Mouse (Mus musculus) adrenal gland, adult 10 weeks (tissue): ENCODE measurements around the gene Olfr655. TPM values are rescaled to one million over a fixed set of nuclear protein-coding genes. Genes with fewer than 3 reads are reported as not detected.

ENCODE experiments used
- polyA plus RNA-seq: library from polyadenylated mRNA; stranded (reverse); fragments of 350-450 nt; fragmentation: Illumina TruSeq; extraction: RNeasy Lipid Tissue Mini Kit (QIAGEN cat#74804); gene quantifications from one replicate; pipeline ENCODE4 v1.2.3, GENCODE M21; 2014; ENCODE audit warnings: low read depth, low replicate concordance

The Olfr655 gene
- not detected for polyA plus RNA-seq

GRCm38 (mm10) chr7:104601679-104602078, at the start of gene Olfr655:
TSS of gene Olfr655 (minus strand) at chr7:104601779.

DNA sequence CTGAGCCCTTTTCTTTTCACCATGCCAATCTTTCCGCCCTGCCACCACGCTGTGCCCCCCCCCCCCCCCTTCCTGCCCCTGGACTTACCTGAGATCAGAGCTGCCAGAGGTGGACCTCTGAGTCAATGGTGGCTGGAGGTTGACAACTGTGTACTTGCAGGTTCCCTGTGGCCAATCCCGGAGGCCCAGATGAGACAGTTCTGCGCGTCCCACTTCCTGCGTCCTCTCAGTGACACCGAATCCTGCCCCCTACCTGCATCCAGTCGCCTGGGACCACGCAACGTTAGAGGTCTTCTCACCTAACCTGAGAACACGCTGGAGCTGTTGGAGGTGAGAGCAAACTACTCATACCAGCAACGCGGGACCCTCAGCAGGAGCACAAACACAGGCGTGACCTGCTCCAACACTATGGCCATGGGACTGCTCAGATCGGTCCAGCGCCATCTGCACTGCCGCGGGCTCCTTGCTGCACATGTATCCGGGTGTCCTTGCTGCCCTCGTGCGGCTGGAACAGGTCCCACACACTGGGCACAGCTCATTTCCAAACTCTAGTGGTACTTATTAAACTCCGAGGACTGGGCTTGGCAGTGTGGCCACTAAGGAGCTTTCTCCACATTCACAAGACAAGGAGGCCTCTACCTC, 45.4 kb upstream of the Olfr655 start, which contains the start of gene Olfr658:
TSS of gene Olfr658 (minus strand) at position 465 of the 642 bp plus-strand sequence.

GRCm38 (mm10) chr7:104624494-104624893, 22.9 kb upstream of the Olfr655 start, which contains the start of gene Olfr657:
TSS of gene Olfr657 (plus strand) at chr7:104624794.

GRCm38 (mm10) chr7:104613655-104614054, 12.1 kb upstream of the Olfr655 start, which contains the start of gene Olfr656:
TSS of gene Olfr656 (plus strand) at chr7:104613955.

DNA sequence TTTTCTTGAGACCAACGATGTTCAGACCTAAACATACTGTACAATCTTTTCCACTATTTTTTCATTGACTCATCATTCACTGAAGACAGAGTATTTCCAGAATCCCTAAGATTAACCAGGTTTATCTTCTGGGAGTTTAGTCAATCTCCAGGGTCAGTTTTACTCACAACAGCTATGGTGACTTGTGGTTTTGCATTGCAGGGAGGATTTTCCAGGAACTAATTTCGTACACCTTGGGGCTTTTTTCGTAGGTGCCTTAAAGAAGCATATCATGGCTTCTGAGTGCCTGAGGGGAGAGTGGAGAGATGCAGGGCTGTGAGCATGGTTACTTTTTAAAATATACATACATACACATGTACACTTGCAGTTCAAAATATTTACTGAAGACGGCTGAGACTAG, 14.9 kb downstream of the Olfr655 start, which contains the start of gene Olfr654:
TSS of gene Olfr654 (plus strand) at position 301 of the 400 bp plus-strand sequence.

GRCm38 (mm10) chr7:104577014-104577413, 24.6 kb downstream of the Olfr655 start, which contains the start of gene Olfr653:
TSS of gene Olfr653 (plus strand) at chr7:104577314.

DNA sequence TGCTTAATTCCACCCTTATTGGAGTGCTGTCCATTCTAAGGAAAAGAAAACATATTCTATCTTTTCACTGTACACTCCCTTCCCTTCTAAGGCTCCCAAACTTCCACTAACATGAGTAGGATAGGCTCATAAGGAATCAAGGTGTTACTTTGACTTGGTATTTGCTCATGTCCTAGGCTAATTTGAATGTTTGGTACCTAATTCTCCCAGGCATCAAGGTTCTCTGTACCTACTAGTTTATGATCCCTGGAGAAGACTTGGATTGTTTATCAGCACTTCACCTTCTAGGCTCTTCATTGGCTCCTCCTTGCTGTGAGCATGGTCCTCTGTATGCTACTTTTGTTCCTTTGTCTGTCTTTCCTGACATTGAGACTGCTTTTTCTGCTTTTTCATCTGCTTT, 41.0 kb downstream of the Olfr655 start, which contains the start of gene Olfr652:
TSS of gene Olfr652 (plus strand) at position 301 of the 400 bp plus-strand sequence.

DNA sequence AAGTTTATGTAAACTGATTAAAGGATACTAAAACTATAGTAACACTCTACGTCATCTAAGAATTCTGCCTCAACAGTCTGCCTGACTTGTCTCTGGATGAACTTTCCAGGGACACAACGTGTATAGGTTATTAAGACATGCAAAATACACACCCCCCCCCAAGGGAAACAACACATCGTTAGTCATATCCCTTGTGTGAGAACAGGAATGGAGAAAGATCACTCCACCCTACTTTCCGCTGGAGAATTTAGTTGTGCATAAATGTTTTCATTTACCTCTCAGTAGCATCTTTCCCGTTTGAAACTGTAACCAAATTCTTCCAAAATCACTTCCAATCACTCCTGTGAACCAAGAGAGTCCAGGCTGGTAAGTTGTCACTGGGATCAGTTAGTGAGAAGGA, 51.7 kb downstream of the Olfr655 start, which contains the start of gene Olfr651:
TSS of gene Olfr651 (plus strand) at position 301 of the 400 bp plus-strand sequence.

Other genes starting within 250 kb of the Olfr655 start
- 52.3 TPM for gene Trim12c, start 248.4 kb downstream of the Olfr655 start, polyA plus RNA-seq
- 0.58 TPM for gene Trim30b, start 231.9 kb downstream of the Olfr655 start, polyA plus RNA-seq
- not detected for gene Trim30c, start 200.9 kb downstream of the Olfr655 start, polyA plus RNA-seq
- gene Trim30a, start 136.6 kb downstream of the Olfr655 start, polyA plus RNA-seq = 72.7 TPM
- 77.6 TPM for gene Trim30d, start 93.9 kb downstream of the Olfr655 start, polyA plus RNA-seq
- not detected for gene Olfr651, start 51.6 kb downstream of the Olfr655 start, polyA plus RNA-seq
- not detected for gene Olfr652, start 40.9 kb downstream of the Olfr655 start, polyA plus RNA-seq
- gene Olfr653, start 24.5 kb downstream of the Olfr655 start, polyA plus RNA-seq = not detected
- gene Olfr654, start 14.8 kb downstream of the Olfr655 start, polyA plus RNA-seq = not detected
- gene Olfr656, start 12.2 kb upstream of the Olfr655 start, polyA plus RNA-seq = not detected
- gene Olfr657, start 23.0 kb upstream of the Olfr655 start, polyA plus RNA-seq = not detected
- not detected for gene Olfr658, start 45.5 kb upstream of the Olfr655 start, polyA plus RNA-seq
- gene Olfr659, start 65.0 kb upstream of the Olfr655 start, polyA plus RNA-seq = not detected
- not detected for gene Olfr661, start 84.7 kb upstream of the Olfr655 start, polyA plus RNA-seq
- not detected for gene Usp17le, start 175.7 kb upstream of the Olfr655 start, polyA plus RNA-seq
- not detected for gene Usp17lb, start 240.8 kb upstream of the Olfr655 start, polyA plus RNA-seq